In genomic region chr3:90072294-90072693, GRCm38 (mm10) we compare ENCODE assay signal across 8 mouse cellular contexts. TPM values are rescaled to one million over a fixed set of nuclear protein-coding genes. Genes with fewer than 3 reads are reported as not detected.
DNase-seq lines count a peak whose midpoint lies in the region; ATAC-seq and TF ChIP-seq lines count a peak whose summit lies in the region.

Gene Tpm3 (plus strand): TSS chr3:90072649.

- ATAC-seq in Patski, result no peak
- no peak for ATAC-seq in forebrain, embryonic 16.5 days
- no peak for ATAC-seq in hindbrain, embryonic 14.5 days (ENCODE audit: low FRiP score)
- ATAC-seq in liver, embryonic 16.5 days (ENCODE audit: low read depth), result no peak

- DNase-seq in adrenal gland, adult 18-20 months (ENCODE audit: low spot score in 2 of 2), result no peak
- no peak for DNase-seq in adrenal gland, adult (ENCODE audit: inconsistent age in 2 of 2, low spot score in 1 of 2)
- no peak for DNase-seq in Patski (ENCODE audit: low read depth, low spot score)
- no peak for DNase-seq in hindbrain, embryonic 14.5 days (ENCODE audit: low spot score)
- no peak for DNase-seq in Muller cell, postnatal 12 days (ENCODE audit: inconsistent ontology term)
- no peak for DNase-seq in cerebellum, postnatal 14 days

- WGBS in forebrain, embryonic 16.5 days, result 71% methylated on average over 4 of the region's 4 CpGs
- WGBS in hindbrain, embryonic 14.5 days, result 78% methylated on average over 4 of the region's 4 CpGs
- 40% methylated on average over 4 of the region's 4 CpGs for WGBS in liver, embryonic 16.5 days (ENCODE audit: insufficient replicate concordance)

- H3K9me3 ChIP-seq in forebrain, embryonic 16.5 days (ENCODE audit: control insufficient read depth, low read length), result no peaks in the 10 kb centered on the region
- H3K9me3 ChIP-seq in hindbrain, embryonic 14.5 days (ENCODE audit: control insufficient read depth, low read length), result no peaks in the 10 kb centered on the region
- H3K9me3 ChIP-seq in liver, embryonic 16.5 days (replicated peaks; ENCODE audit: control insufficient read depth, low read length), result no peaks in the 10 kb centered on the region

- H3K4me1 ChIP-seq in forebrain, embryonic 16.5 days (replicated peaks; ENCODE audit: control insufficient read depth, insufficient read depth, low read length), result 0 out of 2 replicates have a peak, but pooled peaks cover 2% of the 10 kb centered on the region
- H3K4me1 ChIP-seq in hindbrain, embryonic 14.5 days (replicated peaks; ENCODE audit: control insufficient read depth, insufficient read depth, low read length), result 0 out of 2 replicates have a peak, but pooled peaks cover 4% of the 10 kb centered on the region
- no peaks in the 10 kb centered on the region for H3K4me1 ChIP-seq in liver, embryonic 16.5 days (ENCODE audit: control insufficient read depth, low read depth, low read length)

- POLR2A ChIA-PET in Patski (lab: Charles Lee), result interaction anchor here (1.3 kb wide), 1 partner anchor 19 kb away, joined by 3 read pairs; no protein-coding TSS in a partner anchor

- in situ Hi-C loops in Patski (cut with MboI; ENCODE audit: low pct_unique_long_range_greater_than_20kb), result loop anchor here (5.0 to 10.0 kb wide), 2 partner anchors 120 to 257 kb away; no protein-coding TSS in a partner anchor

- no peak within 1 kb of the TSS for H3K4me3 ChIP-seq in forebrain, embryonic 16.5 days (replicated peaks; ENCODE audit: low read length)
- H3K4me3 ChIP-seq in hindbrain, embryonic 14.5 days (replicated peaks; ENCODE audit: low read length), result no peak within 1 kb of the TSS
- H3K4me3 ChIP-seq in liver, embryonic 16.5 days (ENCODE audit: low read depth, low read length), result no peak within 1 kb of the TSS

- no peak within 1 kb of the TSS for H3K27ac ChIP-seq in forebrain, embryonic 16.5 days (ENCODE audit: low read length)
- H3K27ac ChIP-seq in hindbrain, embryonic 14.5 days, result no peak within 1 kb of the TSS
- no peak within 1 kb of the TSS for H3K27ac ChIP-seq in liver, embryonic 16.5 days (ENCODE audit: low read length)

- no peaks in the 10 kb centered on the region for H3K36me3 ChIP-seq in forebrain, embryonic 16.5 days (ENCODE audit: control insufficient read depth, insufficient read depth)
- H3K36me3 ChIP-seq in hindbrain, embryonic 14.5 days (replicated peaks; ENCODE audit: control insufficient read depth, insufficient read depth), result no peaks in the 10 kb centered on the region
- no peaks in the 10 kb centered on the region for H3K36me3 ChIP-seq in liver, embryonic 16.5 days (ENCODE audit: control insufficient read depth, insufficient read depth)

- CTCF ChIA-PET in Patski (lab: Charles Lee), result interaction anchor here (0.9 to 1.0 kb wide), 2 partner anchors 11 to 15 kb away, joined by 4 read pairs; no protein-coding TSS in a partner anchor

- H3K27me3 ChIP-seq in Patski, result no peaks in the 10 kb centered on the region
- H3K27me3 ChIP-seq in forebrain, embryonic 16.5 days (replicated peaks; ENCODE audit: control insufficient read depth, insufficient read depth, low read length), result no peaks in the 10 kb centered on the region
- no peaks in the 10 kb centered on the region for H3K27me3 ChIP-seq in hindbrain, embryonic 14.5 days (ENCODE audit: control insufficient read depth, insufficient read depth, low read length)
- H3K27me3 ChIP-seq in liver, embryonic 16.5 days (ENCODE audit: control insufficient read depth, insufficient read depth, low read depth, low read length), result no peaks in the 10 kb centered on the region

- no peak within 1 kb of the TSS for H3K9ac ChIP-seq in forebrain, embryonic 16.5 days (replicated peaks; ENCODE audit: low read depth, low read length)
- H3K9ac ChIP-seq in hindbrain, embryonic 14.5 days, result no peak within 1 kb of the TSS
- no peak within 1 kb of the TSS for H3K9ac ChIP-seq in liver, embryonic 16.5 days (ENCODE audit: low read depth, low read length)

- TF ChIP-seq CTCF in Patski (IDR thresholded peaks at IDR 0.05), result no peak

- no peak within 1 kb of the TSS for H3K4me2 ChIP-seq in forebrain, embryonic 16.5 days (ENCODE audit: low read length)
- no peak within 1 kb of the TSS for H3K4me2 ChIP-seq in hindbrain, embryonic 14.5 days (replicated peaks)
- H3K4me2 ChIP-seq in liver, embryonic 16.5 days (ENCODE audit: low read depth, low read length), result no peak within 1 kb of the TSS

RNA-seq across cellular contexts. Expression of gene Tpm3, which starts in this region (rescaled TPM):
- 100 to 1,000 TPM; 169 to 191 TPM for total RNA-seq in adrenal gland, adult 18-20 months (2021)
- 501 TPM for polyA plus RNA-seq in Patski (2021)
- polyA plus RNA-seq in forebrain, embryonic 16.5 days (2015; fragmentation: Nextera tagmentation; extraction: Ambion mirVana), result 471 and 509 TPM in 2 replicates
- 313 and 339 TPM in 2 replicates for polyA plus RNA-seq in hindbrain, embryonic 14.5 days (2014; fragmentation: Nextera tagmentation; extraction: Ambion mirVana)
- polyA plus RNA-seq in liver, embryonic 16.5 days (2015; fragmentation: Nextera tagmentation; extraction: Ambion mirVana), result 162 and 169 TPM in 2 replicates
